Mouse (Mus musculus): ENCODE measurements around the gene Stk24. TPM values are rescaled to one million over a fixed set of nuclear protein-coding genes. Genes with fewer than 3 reads are reported as not detected.
"Not testable (repeated sequence)": the region's sequence is repeated elsewhere in the genome, so short reads cannot be mapped to it uniquely, and the experiment has no call there.

Stk24 gene
- total RNA-seq (2021) (100 to 1,000 TPM in 1 of 2 experiments, 10 to 100 TPM in 1; 94.2 to 129 TPM), polyA plus RNA-seq (2012; rRNA removed) (23.8 and 34.2 TPM in 2 replicates)
- long read RNA-seq, transcript Stk24-201 (11 exons, 2,676 nt), result major isoform, 24 of 28 reads
- long read RNA-seq, partial matches to known transcripts, result 2 of 28 reads
- long read RNA-seq, other reads (novel, unspliced or antisense), result 2 of 28 reads

DNA sequence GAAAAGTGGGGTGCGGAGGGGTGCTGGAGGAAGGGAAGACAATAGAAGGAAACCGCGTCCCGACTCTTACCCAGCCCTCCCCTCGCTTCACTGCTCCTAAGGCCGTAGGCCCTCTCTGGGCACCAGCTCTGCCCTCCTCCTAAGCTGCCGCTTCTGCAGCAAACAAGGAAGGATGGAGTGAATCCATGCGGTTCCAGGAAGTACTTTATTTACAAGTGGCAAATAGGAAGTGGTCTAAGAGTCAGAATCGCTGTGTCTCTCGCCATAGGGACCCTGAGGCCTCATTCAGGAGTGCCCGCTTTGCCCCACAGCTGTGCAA, at the start of gene Stk24:
Stk24 (minus strand) TSS at position 185 of the 319 bp plus-strand sequence.
- no peak for DNase-seq

DNA sequence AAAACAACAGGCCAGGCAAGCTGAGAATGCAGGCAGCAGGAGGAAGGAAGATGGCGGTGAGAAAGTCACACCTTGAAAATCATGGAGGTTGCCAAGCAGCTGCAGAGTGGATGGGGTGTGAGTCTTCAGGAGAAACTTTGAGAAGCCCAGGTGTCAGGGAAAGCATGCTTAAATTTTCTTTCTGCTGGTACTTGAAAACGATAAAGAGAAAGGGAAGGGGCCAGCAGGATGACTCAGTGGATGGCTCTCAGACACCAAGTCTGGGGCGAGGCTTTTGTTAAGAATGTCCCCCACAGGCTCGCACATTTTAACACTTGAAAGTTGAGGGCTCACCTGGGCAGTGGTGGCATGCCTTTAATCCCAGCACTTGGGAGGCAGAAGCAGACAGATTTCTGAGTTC, 48.3 kb upstream of the Stk24 start:
- no peak for DNase-seq

DNA sequence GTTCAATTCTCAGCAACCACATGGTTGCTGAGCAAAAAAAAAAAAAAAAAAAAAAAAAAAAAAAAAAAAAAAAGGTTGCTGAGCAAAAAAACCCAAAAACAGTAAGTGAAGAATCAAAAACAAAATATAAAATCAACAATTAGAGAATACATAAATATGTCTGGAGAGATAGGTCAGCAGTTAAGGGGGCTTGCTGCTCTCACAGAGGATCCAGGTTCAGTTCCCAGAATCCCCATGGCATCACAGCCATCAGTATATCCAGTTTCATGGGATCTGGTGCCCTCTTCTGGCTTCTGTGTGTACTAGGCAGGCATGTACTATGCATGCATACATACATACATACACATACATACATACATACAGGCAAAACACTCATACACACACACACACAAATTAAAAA, 46.9 kb upstream of the Stk24 start:
- no peak for DNase-seq

DNA sequence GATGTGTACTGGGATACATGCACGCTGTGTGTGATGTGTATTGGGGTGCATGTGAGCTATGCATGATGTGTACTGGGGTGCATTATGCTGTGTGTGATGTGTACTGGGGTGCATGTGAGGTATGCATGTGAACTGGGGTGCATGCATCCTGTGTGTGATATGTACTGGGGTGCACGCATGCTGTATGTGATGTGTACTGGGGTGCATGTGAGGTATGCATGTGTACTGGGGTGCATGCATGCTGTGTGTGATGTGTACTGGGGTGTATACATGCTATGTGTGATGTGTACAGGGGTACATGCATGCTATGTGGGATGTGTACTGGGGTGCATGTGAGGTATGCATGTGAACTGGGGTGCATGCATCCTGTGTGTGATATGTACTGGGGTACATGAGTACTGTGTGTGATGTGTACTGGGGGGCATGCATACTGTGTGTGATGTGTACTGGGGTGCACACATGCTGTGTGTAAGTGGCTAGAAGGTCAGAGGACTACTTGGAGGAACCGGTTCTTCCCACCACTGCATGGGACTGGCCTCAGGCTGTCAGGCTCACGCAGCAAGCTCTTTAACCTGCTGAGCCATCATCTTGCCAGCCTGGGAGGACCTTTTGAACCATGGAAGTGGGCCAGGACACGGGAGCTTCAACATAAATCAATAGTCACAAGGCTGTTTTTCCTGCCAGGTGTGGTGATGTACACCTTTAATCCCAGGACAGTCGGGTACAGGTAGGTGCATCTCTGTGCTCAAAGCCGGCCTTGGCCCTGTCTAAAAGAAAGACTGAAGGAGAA, 45.4 kb upstream of the Stk24 start:
- no peak for DNase-seq

DNA sequence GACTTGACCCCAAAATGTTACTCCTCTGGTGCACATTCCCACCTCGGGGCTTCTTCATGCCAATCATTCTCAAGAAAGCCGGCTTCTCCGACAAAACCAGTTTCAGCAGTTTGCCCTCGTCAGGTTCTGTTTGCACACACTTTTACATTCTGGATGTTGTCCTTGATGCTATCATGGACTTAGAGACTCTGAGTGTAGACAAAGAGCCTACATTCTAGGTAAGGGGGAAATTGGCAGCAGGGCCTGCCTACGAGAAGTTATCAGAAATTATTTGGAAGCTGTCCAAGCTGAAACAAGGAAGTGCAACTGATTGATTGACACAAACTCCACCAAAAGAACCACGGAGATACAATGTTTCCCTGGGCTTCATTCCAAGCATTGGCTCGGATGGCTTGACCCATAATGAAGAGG, 43.5 kb upstream of the Stk24 start:
- DNase-seq, result no peak

DNA sequence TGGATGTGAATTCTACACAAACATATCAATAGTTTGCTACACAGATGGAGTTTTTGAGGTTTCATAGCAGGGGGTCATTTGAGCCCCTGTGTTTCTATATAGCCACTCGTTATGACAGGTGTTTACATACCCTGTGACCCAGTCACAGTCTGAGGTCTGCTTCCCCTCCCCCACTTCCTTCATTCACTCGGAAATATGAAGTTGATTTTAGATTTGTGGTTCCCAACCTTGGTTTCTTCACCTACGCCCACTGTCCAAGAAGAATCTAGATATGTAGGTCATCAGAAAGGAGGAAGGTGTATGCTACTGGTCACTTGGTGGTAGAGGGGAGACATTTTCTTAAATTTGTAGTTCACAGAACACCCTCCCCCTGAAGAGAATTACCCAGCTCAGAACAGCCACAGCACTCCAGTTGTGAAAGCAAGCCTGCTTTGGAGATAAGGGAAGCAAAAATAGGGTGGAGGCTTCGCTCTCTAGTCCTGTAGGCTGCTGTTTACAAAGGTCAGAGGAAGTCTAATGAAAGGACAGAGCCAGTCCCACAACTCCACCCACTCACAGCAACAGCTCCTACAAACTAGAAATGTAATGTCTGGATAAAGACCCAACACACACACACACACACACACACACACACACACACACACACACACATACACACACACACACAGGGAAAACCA, 43.0 kb upstream of the Stk24 start:
- DNase-seq, result peak; percentile 43

DNA sequence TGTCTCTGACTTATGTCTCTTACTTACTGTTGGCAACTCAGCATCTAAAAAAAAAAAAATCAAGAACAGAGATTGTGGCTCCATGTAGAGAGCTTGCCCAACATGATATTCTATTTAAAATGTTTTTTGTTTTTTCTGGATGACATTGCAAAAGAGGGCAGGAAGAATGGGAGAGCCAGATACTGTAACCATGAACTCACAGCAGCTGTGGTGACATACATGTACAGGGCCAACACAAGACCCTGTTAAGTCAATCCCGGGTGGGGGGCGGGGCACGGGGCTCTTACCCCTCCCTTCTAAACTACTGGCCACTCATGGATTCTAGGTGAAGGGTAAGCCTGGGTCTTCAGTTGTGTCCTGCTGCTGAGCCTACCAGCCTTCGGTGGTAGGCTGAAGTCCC, 42.2 kb upstream of the Stk24 start:
- DNase-seq, result no peak

DNA sequence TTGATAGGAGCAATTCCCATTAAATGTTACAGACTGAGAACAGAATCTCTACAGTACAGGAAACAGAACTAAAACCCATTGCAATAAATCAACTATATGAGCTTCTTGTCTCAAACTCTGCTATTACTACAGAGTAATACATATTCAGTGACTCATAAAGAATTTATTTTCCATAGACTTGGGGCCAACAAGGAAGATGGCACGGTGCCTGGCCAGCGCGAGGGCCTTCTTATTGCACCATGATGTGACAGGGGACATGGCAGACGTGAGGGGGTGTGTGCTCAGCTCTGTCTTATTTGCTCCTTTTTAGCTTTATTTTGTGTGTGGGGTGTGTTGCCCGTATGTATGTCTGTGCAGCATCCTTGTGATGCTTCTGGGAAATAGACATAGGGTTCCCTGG, 37.8 kb upstream of the Stk24 start:
- peak; percentile 84 for DNase-seq

DNA sequence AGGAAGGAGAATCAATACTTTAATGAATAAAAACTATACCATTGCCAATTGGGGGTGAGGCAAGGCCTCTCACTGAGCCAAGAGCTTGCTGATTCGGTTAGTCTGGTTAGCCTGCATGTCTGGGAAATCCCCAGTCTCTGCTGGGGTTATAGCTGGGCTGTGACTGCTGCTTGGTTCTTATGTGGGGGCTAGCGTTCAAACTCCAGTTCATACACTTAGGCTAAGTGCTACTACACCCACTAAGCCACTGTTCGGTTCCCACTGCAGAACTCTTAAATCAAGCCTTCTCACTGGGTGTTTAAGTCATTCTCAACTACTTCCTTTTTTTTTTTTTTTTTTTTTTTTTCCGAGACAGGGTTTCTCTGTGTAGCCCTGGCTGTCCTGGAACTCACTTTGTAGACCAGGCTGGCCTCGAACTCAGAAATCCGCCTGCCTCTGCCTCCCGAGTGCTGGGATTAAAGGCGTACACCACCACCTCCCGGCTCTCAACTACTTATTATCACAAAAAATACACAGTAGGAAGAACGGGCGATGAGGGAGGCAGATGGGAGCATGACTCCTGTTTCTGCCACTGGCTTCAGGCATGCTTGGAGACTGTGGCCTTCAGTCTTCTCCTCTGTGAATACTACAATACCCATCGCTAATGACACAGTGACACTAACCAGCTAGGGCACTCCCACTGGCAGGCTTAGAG, 37.0 kb upstream of the Stk24 start:
- DNase-seq, result no peak

DNA sequence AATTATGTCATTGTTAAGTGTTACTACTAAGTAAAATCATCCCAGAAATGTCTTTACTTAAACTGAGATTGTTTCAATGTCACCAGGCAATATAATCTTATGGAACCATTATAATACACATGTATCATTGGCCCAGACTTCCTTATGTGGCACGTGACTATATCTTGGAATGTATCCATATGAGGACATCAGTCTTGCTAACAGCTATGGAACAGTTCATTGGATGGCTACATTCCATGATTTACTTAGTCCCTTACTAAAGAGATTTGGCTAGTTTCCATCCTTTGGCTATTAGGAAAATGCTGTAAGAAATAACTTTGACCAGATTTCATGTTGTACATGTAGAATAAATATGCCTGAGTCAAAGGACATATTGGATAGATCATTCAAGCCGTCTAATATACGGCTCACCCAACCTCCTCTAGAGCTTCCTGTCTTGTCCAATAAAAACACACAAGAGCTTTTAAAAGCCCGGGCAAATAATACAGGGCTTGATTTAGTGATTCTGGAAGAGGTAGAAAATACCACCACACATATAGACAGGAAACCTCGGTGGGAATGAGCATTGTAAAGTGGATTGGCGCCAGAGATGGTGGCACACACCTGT, 34.9 kb upstream of the Stk24 start:
- DNase-seq, result no peak

DNA sequence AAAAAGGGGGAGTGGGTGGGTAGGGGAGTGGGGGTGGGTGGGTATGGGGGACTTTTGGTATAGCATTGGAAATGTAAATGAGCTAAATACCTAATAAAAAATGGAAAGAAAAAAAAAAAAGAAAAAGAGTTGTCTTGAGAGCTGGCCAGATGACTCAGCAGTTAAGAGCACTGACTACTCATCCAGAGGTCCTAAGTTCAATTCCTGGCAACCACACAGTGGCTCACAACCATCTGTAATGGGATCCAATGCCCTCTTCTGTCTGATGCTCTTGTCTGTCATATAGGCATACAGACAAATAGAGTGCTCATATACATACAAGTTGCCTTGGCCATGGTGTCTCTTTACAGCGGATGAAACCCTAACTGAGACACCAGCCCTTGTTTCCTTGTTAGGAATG, 33.9 kb upstream of the Stk24 start:
- DNase-seq, result not testable (repeated sequence)

DNA sequence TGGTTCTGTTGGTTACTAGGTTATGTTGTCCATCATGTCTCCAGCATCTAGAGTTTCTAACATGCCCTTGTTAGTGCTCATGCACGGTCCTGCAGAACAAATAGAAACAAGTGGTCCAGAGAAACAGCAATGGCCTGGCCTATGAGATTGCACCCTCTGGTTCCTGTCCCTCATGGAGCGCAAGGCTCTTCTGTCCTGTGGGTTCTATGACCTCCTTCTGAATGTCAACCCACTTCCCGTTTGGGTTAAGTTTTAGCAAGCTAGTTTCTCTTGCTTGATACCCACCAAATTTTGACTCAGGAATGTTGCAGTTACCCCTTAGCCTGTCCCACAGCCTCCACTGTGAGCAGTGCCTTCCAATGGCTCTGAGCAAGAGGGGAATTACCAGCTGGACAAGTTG, 29.1 kb upstream of the Stk24 start:
- no peak for DNase-seq

DNA sequence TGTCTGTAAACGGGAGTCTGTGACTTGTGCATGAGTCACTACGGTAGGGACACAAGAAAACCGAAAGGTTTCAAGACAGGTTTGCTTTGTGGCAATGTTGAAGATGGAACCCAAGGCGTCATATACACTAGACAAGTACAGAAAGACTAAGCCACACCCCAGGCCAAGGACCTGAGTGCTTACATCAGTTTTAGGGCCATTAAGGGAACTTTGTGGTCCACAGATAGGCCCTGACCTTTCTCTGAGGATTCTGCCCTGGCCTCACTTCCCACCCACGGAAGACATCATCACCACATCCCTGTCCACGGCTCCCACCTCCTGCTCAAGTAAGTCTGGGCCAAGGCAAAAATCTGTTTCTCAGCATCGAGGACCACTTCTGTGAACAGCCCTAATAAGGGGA, 27.1 kb upstream of the Stk24 start:
- no peak for DNase-seq

DNA sequence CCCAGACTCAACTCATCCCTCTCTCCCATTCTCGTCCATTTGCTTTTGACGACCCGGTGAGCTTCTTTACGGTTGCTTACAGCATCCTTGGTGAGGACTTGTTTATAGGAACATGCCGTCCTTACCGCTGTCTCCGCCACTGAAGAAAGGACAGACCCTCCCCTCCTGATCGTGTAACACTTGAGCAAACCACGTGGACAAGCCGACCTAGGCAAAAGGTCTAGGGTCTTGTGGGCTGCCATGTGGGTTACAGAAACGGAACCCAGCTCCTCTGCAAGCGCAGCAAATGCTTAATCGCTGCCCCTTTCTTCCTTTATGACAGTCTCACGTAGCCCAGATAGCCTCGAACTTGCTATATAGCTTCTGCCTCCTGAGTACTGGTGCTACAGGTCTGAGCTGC, 25.7 kb upstream of the Stk24 start:
- no peak for DNase-seq

DNA sequence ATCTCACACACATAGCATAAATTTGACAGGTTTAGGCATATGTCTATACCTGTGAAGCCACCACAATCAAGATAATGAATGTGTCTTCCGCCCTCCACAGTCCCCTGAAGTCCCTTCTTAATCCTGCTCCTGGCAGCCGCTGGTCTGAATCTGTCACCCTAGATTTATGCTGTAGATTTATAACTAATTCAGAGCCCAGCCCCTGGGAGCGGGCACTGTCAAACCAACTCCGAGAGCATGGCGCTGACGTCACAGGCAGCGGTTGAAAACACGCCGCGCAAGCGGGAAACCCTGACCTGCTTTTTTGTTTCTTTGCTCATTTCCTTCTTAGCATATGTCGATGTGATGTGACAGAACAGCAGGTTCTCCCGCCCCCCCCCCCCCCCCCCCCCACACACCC, 25.3 kb upstream of the Stk24 start:
- peak; percentile 27 for DNase-seq

DNA sequence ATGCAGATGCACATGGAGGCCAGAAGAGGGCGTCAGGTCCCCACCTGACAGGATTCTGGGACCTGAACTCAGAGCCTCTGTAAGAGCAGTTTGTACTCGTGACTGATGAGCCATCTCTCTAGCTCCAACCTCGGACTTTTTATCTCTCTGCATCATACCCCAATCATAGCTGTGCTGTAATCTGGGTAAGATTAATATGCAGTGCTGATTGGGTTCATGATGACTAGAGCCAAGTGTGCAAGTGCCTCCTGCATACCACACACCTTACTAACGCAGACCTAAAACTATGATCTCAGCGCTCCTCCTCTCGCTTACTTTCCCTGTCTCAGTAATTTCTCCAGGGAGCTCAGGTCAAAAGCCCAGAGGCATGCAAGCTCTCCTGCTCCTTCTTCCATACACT, 19.9 kb upstream of the Stk24 start:
- DNase-seq, result no peak

DNA sequence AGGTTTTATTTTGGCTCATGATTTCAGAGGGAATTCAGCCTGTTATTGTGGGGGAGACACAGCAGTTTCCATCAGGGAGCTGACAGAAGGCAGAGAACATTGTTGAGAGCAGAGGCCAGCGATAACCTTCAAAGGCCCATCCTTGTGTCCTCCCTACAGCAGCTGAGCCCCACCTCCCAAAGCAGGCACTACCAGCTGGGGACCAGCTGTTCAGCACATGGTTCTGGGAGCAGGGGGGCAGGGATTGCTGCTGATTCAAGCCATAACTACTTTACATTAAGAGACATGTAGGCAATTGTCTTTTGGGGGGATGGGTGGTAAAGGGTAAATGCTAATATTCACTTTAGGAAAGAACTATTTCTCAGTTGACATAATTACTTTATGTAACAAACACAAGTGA, 17.7 kb upstream of the Stk24 start:
- DNase-seq, result no peak

DNA sequence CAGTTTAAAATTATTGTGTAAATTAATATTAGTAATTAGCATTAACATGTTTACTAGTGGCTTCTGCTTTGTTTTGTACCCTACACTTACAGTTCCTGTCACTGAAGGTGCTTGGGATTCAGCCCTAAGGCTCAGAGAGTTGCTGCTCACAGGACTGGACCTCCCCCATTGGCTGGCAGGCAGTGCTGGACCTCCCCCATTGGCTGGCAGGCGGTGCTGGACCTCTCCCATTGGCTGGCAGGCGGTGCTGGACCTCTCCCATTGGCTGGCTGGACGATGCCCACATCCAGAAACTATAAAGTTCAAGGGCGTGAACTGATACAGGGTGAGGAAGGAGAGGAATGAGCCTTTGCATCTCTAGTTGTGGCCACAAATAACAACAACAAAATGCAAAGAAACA, 15.3 kb upstream of the Stk24 start:
- no peak for DNase-seq

DNA sequence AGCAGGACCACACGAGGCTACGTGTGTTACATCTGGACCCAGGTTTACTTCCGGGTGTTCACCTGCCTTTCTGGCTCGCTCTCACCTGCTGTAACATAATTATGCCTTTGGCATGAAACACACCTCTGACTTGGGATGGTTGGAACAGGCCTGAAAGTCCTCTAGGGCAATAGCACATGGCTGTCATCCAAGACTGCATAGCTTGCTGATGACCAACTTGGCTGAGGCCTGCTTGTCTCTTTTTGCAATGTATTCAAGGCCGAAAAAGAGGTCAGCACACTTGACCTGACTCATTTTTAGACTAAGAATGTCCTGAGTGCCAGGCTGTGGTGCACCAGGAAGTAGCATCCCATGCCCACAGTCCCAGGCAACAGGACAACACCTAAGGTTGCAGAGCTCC, 12.1 kb upstream of the Stk24 start:
- peak; percentile 87 for DNase-seq

DNA sequence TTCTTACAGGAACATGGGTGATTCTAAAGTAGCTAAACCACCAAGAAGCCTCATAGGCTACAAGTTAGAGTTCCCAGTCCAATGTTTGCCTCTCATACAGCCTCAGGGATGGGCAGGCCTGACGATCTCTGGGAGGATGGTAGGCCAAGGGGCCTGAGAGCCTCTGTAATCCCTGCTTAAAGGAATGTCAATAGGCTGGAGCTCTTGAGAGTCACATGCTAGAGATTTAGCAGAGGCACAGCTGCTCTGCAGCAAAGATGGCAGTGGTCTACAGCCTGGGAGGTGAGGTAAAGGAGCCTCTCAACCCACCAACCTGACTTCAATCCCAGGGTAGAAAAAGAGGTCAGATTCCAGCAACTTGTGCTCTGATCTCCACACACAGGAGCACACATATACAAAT, 7.9 kb upstream of the Stk24 start:
- DNase-seq, result no peak

DNA sequence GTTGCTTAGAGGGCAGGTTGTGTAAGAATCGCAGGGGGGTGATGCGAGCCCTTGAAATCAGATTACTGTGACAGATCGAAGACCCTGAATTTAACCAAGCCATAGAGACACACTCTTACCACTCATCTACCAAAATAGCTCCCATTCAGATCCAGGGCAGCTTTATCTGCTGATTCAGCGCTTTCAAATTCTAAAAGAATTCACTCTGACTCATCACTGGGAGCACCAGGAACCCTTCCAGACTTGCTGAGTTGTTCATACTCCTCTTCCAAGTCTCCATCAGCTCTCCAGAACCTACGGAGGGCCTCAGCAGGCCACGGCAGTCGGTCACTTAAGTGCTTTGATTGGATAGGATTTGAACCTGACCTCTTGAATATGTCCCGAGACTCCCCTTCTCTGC, 5.6 kb upstream of the Stk24 start:
- peak; percentile 60 for DNase-seq

DNA sequence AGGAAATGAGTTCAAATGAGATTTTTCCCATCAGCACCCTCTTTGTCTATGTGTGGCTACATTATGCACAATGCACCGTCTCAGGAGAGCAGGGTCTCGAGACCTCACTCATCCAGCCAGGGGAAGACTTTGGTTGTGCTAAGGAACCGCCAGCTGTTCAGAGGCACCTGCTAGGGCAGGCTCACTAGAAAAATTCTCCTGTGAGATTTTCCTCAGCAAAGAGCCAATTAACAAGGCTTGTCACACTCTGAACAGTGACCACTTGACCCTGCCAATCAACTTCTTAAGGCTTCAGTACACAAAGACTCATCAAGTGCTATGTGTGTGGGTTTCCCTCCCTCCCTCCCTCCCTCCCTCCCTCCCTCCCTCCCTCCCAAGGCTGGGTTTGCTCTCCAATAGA, 4.0 kb upstream of the Stk24 start:
- DNase-seq, result no peak
